Mouse (Mus musculus) embryonic facial prominence, embryonic 13.5 days (tissue): ENCODE results near the gene Bcl2l11. TPM values are rescaled to one million over a fixed set of nuclear protein-coding genes. Genes with fewer than 3 reads are reported as not detected.
"Not testable (repeated sequence)": the region's sequence is repeated elsewhere in the genome, so short reads cannot be mapped to it uniquely, and the experiment has no call there.

Source experiments
- ATAC-seq: fragments of 200-750 bp; cut with Nextera tagmentation; 2 replicates; pipeline ENCODE4 v1.8.0; 2017; ENCODE audit warnings: low read depth; ENCODE audit not compliant: insufficient number of reproducible peaks, insufficient read depth, low FRiP score, low TSS enrichment
- H3K27ac ChIP-seq: fragments of 300-500 bp; sonication (generic); 2 replicates; pipeline ENCODE4 v1.5.1; 2015; ENCODE audit warnings: moderate library complexity, mild to moderate bottlenecking, inconsistent platforms
- H3K27me3 ChIP-seq: fragments of 300-500 bp; sonication (generic); 2 replicates; pipeline ENCODE4 v1.6.1; 2015; ENCODE audit warnings: mild to moderate bottlenecking, inconsistent platforms
- H3K36me3 ChIP-seq: fragments of 300-500 bp; sonication (generic); 2 replicates; pipeline ENCODE4 v1.6.1; 2015; ENCODE audit warnings: mild to moderate bottlenecking, inconsistent platforms
- H3K4me1 ChIP-seq: fragments of 300-500 bp; sonication (generic); 2 replicates; pipeline ENCODE4 v1.6.1; 2015; ENCODE audit warnings: inconsistent platforms
- H3K4me2 ChIP-seq: fragments of 300-500 bp; sonication (generic); 2 replicates; pipeline ENCODE4 v1.6.1; 2015; ENCODE audit warnings: moderate library complexity, mild to moderate bottlenecking, inconsistent platforms
- H3K4me3 ChIP-seq: fragments of 300-500 bp; sonication (generic); 2 replicates; pipeline ENCODE4 v1.5.1; 2015; ENCODE audit warnings: mild to moderate bottlenecking, inconsistent platforms
- H3K9ac ChIP-seq: fragments of 300-500 bp; sonication (generic); 2 replicates; pipeline ENCODE4 v1.6.1; 2015; ENCODE audit warnings: mild to moderate bottlenecking, inconsistent platforms
- H3K9me3 ChIP-seq: fragments of 300-500 bp; sonication (generic); 2 replicates; pipeline ENCODE4 v1.6.1; 2016; ENCODE audit warnings: inconsistent platforms
- WGBS: fragments of 180-500 bp; shearing (Covaris S2); methylation state at CpG from one replicate; pipeline ENCODE4 v1.1.7; 2015; ENCODE audit warnings: mixed read lengths; 5-methylcytosine and 5-hydroxymethylcytosine counted together
- polyA plus RNA-seq: library from polyadenylated mRNA; unstranded; fragments of >200 nt; fragmentation: Nextera tagmentation; extraction: Ambion mirVana; gene quantifications from 2 replicates; pipeline ENCODE4 v1.2.1, GENCODE M21; 2015

The Bcl2l11 gene
- polyA plus RNA-seq, 1 experiment from 2014 or later, result 23.6 TPM

- Histone ChIP-seq H3K4me2 (no peak overlapping the region), H3K4me3 (no peak overlapping the region), H3K9me3 (no peaks in the 10 kb centered on the region), H3K36me3 (no peaks in the 10 kb centered on the region), H3K27me3 (no peaks in the 10 kb centered on the region; the same call in 1 of the 2 replicates), H3K4me1 (no peaks in the 10 kb centered on the region), H3K9ac (no peak overlapping the region), H3K27ac (no peak overlapping the region)
- 68% methylated on average over 11 of the region's 11 CpGs for WGBS
- no peak for ATAC-seq
Observed at GRCm38 (mm10) chr2:128091431-128092369, 34.1 kb upstream of the Bcl2l11 start.

GRCm38 (mm10) chr2:128092451-128092850, 33.4 kb upstream of the Bcl2l11 start:
- H3K9me3 ChIP-seq, result no peaks in the 10 kb centered on the region
- H3K4me1 ChIP-seq, result no peaks in the 10 kb centered on the region
- H3K4me2 ChIP-seq, result no peak overlapping the region
- WGBS, result 88% methylated on average over 2 of the region's 2 CpGs
- no peaks in the 10 kb centered on the region; the same call in 1 of the 2 replicates for H3K27me3 ChIP-seq
- H3K4me3 ChIP-seq, result no peak overlapping the region
- no peak for ATAC-seq
- H3K9ac ChIP-seq, result no peak overlapping the region
- H3K36me3 ChIP-seq, result no peaks in the 10 kb centered on the region
- no peak overlapping the region for H3K27ac ChIP-seq

- H3K9ac ChIP-seq, result no peak overlapping the region
- 73% methylated on average over 5 of the region's 5 CpGs for WGBS
- H3K27ac ChIP-seq, result no peak overlapping the region
- no peaks in the 10 kb centered on the region; the same call in 1 of the 2 replicates for H3K27me3 ChIP-seq
- H3K4me3 ChIP-seq, result no peak overlapping the region
- H3K4me2 ChIP-seq, result no peak overlapping the region
- H3K9me3 ChIP-seq, result no peaks in the 10 kb centered on the region
- ATAC-seq, result no peak
- no peaks in the 10 kb centered on the region for H3K4me1 ChIP-seq
- no peaks in the 10 kb centered on the region for H3K36me3 ChIP-seq
Observed at GRCm38 (mm10) chr2:128094196-128094595, 31.6 kb upstream of the Bcl2l11 start.

GRCm38 (mm10) chr2:128094602-128095001, 31.2 kb upstream of the Bcl2l11 start:
- H3K27me3 ChIP-seq, result no peaks in the 10 kb centered on the region; the same call in 1 of the 2 replicates
- H3K9ac ChIP-seq, result no peak overlapping the region
- ATAC-seq, result no peak
- H3K4me2 ChIP-seq, result no peak overlapping the region
- no peaks in the 10 kb centered on the region for H3K9me3 ChIP-seq
- no peak overlapping the region for H3K4me3 ChIP-seq
- WGBS, result 73% methylated on average over 2 of the region's 2 CpGs
- no peak overlapping the region for H3K27ac ChIP-seq
- no peaks in the 10 kb centered on the region for H3K36me3 ChIP-seq
- H3K4me1 ChIP-seq, result no peaks in the 10 kb centered on the region

GRCm38 (mm10) chr2:128095270-128095669, 30.6 kb upstream of the Bcl2l11 start:
- no peaks in the 10 kb centered on the region; the same call in 1 of the 2 replicates for H3K27me3 ChIP-seq
- ATAC-seq, result no peak
- H3K4me2 ChIP-seq, result no peak overlapping the region
- no peak overlapping the region for H3K27ac ChIP-seq
- no peaks in the 10 kb centered on the region for H3K36me3 ChIP-seq
- H3K9ac ChIP-seq, result no peak overlapping the region
- H3K4me1 ChIP-seq, result no peaks in the 10 kb centered on the region
- WGBS, result 41% methylated on average over 1 of the region's 1 CpGs
- H3K4me3 ChIP-seq, result no peak overlapping the region
- H3K9me3 ChIP-seq, result no peaks in the 10 kb centered on the region

GRCm38 (mm10) chr2:128096070-128096469, 29.8 kb upstream of the Bcl2l11 start:
- no peak overlapping the region for H3K27ac ChIP-seq
- no peaks in the 10 kb centered on the region for H3K9me3 ChIP-seq
- H3K4me1 ChIP-seq, result no peaks in the 10 kb centered on the region
- WGBS, result 83% methylated on average over 1 of the region's 1 CpGs
- no peak overlapping the region for H3K4me3 ChIP-seq
- H3K36me3 ChIP-seq, result no peaks in the 10 kb centered on the region
- ATAC-seq, result no peak
- no peak overlapping the region for H3K4me2 ChIP-seq
- H3K27me3 ChIP-seq, result no peaks in the 10 kb centered on the region; the same call in 1 of the 2 replicates
- no peak overlapping the region for H3K9ac ChIP-seq

- WGBS, result 72% methylated on average over 4 of the region's 5 CpGs
- ATAC-seq, result not testable (repeated sequence)
Observed at GRCm38 (mm10) chr2:128098118-128098517, 27.7 kb upstream of the Bcl2l11 start.

GRCm38 (mm10) chr2:128102086-128102485, 23.8 kb upstream of the Bcl2l11 start:
- 83% methylated on average over 9 of the region's 9 CpGs for WGBS
- H3K9ac ChIP-seq, result no peak overlapping the region
- H3K4me3 ChIP-seq, result no peak overlapping the region
- H3K27ac ChIP-seq, result no peak overlapping the region
- no peaks in the 10 kb centered on the region; the same call in 1 of the 2 replicates for H3K27me3 ChIP-seq
- H3K9me3 ChIP-seq, result no peaks in the 10 kb centered on the region
- no peaks in the 10 kb centered on the region for H3K4me1 ChIP-seq
- no peaks in the 10 kb centered on the region for H3K36me3 ChIP-seq
- H3K4me2 ChIP-seq, result no peak overlapping the region
- no peak for ATAC-seq

More at GRCm38 (mm10) chr2:128098118-128098517, 27.7 kb upstream of the Bcl2l11 start:
- not testable (repeated sequence) for H3K9me3 ChIP-seq, H3K4me3 ChIP-seq, H3K27ac ChIP-seq, H3K36me3 ChIP-seq, H3K9ac ChIP-seq, H3K4me1 ChIP-seq, H3K4me2 ChIP-seq, H3K27me3 ChIP-seq

GRCm38 (mm10) chr2:128104815-128105214, 21.0 kb upstream of the Bcl2l11 start:
- no peak overlapping the region for H3K9ac ChIP-seq
- no peaks in the 10 kb centered on the region for H3K9me3 ChIP-seq
- H3K27me3 ChIP-seq, result no peaks in the 10 kb centered on the region; the same call in 1 of the 2 replicates
- H3K4me2 ChIP-seq, result no peak overlapping the region
- 88% methylated on average over 5 of the region's 5 CpGs for WGBS
- ATAC-seq, result no peak
- no peak overlapping the region for H3K4me3 ChIP-seq
- H3K36me3 ChIP-seq, result no peaks in the 10 kb centered on the region
- H3K4me1 ChIP-seq, result no peaks in the 10 kb centered on the region
- no peak overlapping the region for H3K27ac ChIP-seq

- Histone ChIP-seq H3K4me3 (no peak overlapping the region), H3K9ac (no peak overlapping the region), H3K9me3 (no peaks in the 10 kb centered on the region), H3K4me2 (no peak overlapping the region), H3K27me3 (no peaks in the 10 kb centered on the region; the same call in 1 of the 2 replicates), H3K36me3 (no peaks in the 10 kb centered on the region), H3K4me1 (no peaks in the 10 kb centered on the region), H3K27ac (no peak overlapping the region)
- no peak for ATAC-seq
- 78% methylated on average over 11 of the region's 11 CpGs for WGBS
Observed at GRCm38 (mm10) chr2:128105651-128106050, 20.2 kb upstream of the Bcl2l11 start.

GRCm38 (mm10) chr2:128111537-128111936, 14.3 kb upstream of the Bcl2l11 start:
- no peaks in the 10 kb centered on the region for H3K9me3 ChIP-seq
- WGBS, result 73% methylated on average over 9 of the region's 9 CpGs
- H3K27me3 ChIP-seq, result no peaks in the 10 kb centered on the region
- H3K4me3 ChIP-seq, result no peak overlapping the region
- no peaks in the 10 kb centered on the region for H3K4me1 ChIP-seq
- no peak for ATAC-seq
- H3K36me3 ChIP-seq, result no peaks in the 10 kb centered on the region
- H3K27ac ChIP-seq, result no peak overlapping the region
- no peak overlapping the region for H3K4me2 ChIP-seq
- H3K9ac ChIP-seq, result no peak overlapping the region

- 69% methylated on average over 3 of the region's 3 CpGs for WGBS
Observed at GRCm38 (mm10) chr2:128114621-128115020, 11.2 kb upstream of the Bcl2l11 start.

More at GRCm38 (mm10) chr2:128114621-128115020, 11.2 kb upstream of the Bcl2l11 start:
- no peak overlapping the region for H3K9ac ChIP-seq
- ATAC-seq, result no peak
- H3K4me1 ChIP-seq, result no peaks in the 10 kb centered on the region
- no peaks in the 10 kb centered on the region for H3K9me3 ChIP-seq
- H3K4me3 ChIP-seq, result no peak overlapping the region
- H3K27me3 ChIP-seq, result 0 out of 2 replicates have a peak, but pooled peaks cover 3% of the 10 kb centered on the region
- H3K36me3 ChIP-seq, result no peaks in the 10 kb centered on the region
- no peak overlapping the region for H3K4me2 ChIP-seq
- no peak overlapping the region for H3K27ac ChIP-seq
